Mouse (Mus musculus) hindbrain, embryonic 11.5 days (tissue): ENCODE results near the gene Rbfox2. TPM values are rescaled to one million over a fixed set of nuclear protein-coding genes. Genes with fewer than 3 reads are reported as not detected.
"Not testable (repeated sequence)": the region's sequence is repeated elsewhere in the genome, so short reads cannot be mapped to it uniquely, and the experiment has no call there.

Experiments
- ATAC-seq: fragments of 200-750 bp; cut with Nextera tagmentation; 2 replicates; pipeline ENCODE4 v1.8.0; 2017; ENCODE audit warnings: mild to moderate bottlenecking, moderate TSS enrichment, moderate library complexity; ENCODE audit not compliant: low FRiP score
- DNase-seq: peaks from one replicate; pipeline ENCODE4 v3.0.0-alpha.2; 2015; ENCODE audit warnings: low spot score
- H3K27ac ChIP-seq: fragments of 300-500 bp; sonication (generic); 2 replicates; pipeline ENCODE4 v1.5.1; 2014; ENCODE audit warnings: mild to moderate bottlenecking, low read depth, low read length
- H3K27me3 ChIP-seq: fragments of 300-500 bp; sonication (generic); 2 replicates; pipeline ENCODE4 v1.6.1; 2014; ENCODE audit warnings: mild to moderate bottlenecking, low read length, moderate library complexity, mixed read lengths; ENCODE audit not compliant: control insufficient read depth, insufficient read depth
- H3K36me3 ChIP-seq: fragments of 300-500 bp; sonication (generic); 2 replicates; pipeline ENCODE4 v1.6.1; 2014; ENCODE audit warnings: mild to moderate bottlenecking, low read length, moderate library complexity, mixed read lengths; ENCODE audit not compliant: control insufficient read depth, insufficient read depth
- H3K4me1 ChIP-seq: fragments of 300-500 bp; sonication (generic); replicated peaks from 2 replicates; pipeline ENCODE4 v1.6.1; 2014; ENCODE audit warnings: low read length, mixed read lengths; ENCODE audit not compliant: control insufficient read depth, insufficient read depth
- H3K4me2 ChIP-seq: fragments of 300-500 bp; sonication (generic); replicated peaks from 2 replicates; pipeline ENCODE4 v1.6.1; 2014; ENCODE audit warnings: mild to moderate bottlenecking, low read depth, low read length
- H3K4me3 ChIP-seq: fragments of 300-500 bp; sonication (generic); 2 replicates; pipeline ENCODE4 v1.5.1; 2014; ENCODE audit warnings: low read depth, low read length
- H3K9ac ChIP-seq: fragments of 300-500 bp; sonication (generic); 2 replicates; pipeline ENCODE4 v1.6.1; 2014; ENCODE audit warnings: low read depth, low read length
- H3K9me3 ChIP-seq: fragments of 300-500 bp; sonication (generic); 2 replicates; pipeline ENCODE4 v1.6.1; 2016; ENCODE audit warnings: low read length; ENCODE audit not compliant: control insufficient read depth
- WGBS: fragments of 180-500 bp; shearing (Covaris S2); extraction: QIAGEN DNeasy Blood & Tissue Kit; methylation state at CpG from one replicate; pipeline ENCODE4 v1.1.7; 2014; 5-methylcytosine and 5-hydroxymethylcytosine counted together
- polyA plus RNA-seq: library from polyadenylated mRNA; unstranded; fragments of >200 nt; fragmentation: Nextera tagmentation; extraction: Ambion mirVana; gene quantifications from 2 replicates; pipeline ENCODE4 v1.2.1, GENCODE M21; 2014

The Rbfox2 gene
- polyA plus RNA-seq, 1 experiment from 2014 or later = 142 TPM

GRCm38 (mm10) chr15:77271285-77271684 is 35.5 kb downstream of the Rbfox2 start:
- H3K4me1 ChIP-seq = no peaks in the 10 kb centered on the region
- no peaks in the 10 kb centered on the region for H3K9me3 ChIP-seq
- H3K36me3 ChIP-seq = no peaks in the 10 kb centered on the region
- WGBS = 90% methylated on average over 5 of the region's 5 CpGs
- no peaks in the 10 kb centered on the region for H3K27me3 ChIP-seq
- no peak overlapping the region for H3K9ac ChIP-seq
- H3K4me3 ChIP-seq = no peak overlapping the region
- no peak overlapping the region for H3K27ac ChIP-seq
- DNase-seq (no peak), ATAC-seq (no peak)
- no peak overlapping the region for H3K4me2 ChIP-seq

- H3K4me3 ChIP-seq, H3K4me2 ChIP-seq, H3K27me3 ChIP-seq, H3K4me1 ChIP-seq, DNase-seq, H3K9ac ChIP-seq, H3K36me3 ChIP-seq, ATAC-seq, H3K9me3 ChIP-seq, H3K27ac ChIP-seq: not testable (repeated sequence)
- WGBS = 91% methylated on average over 1 of the region's 1 CpGs
Observed at GRCm38 (mm10) chr15:77269496-77269895, 37.3 kb downstream of the Rbfox2 start.

GRCm38 (mm10) chr15:77268415-77268814 is 38.4 kb downstream of the Rbfox2 start:
- no peaks in the 10 kb centered on the region for H3K9me3 ChIP-seq
- ATAC-seq (no peak), DNase-seq (no peak)
- no peaks in the 10 kb centered on the region for H3K4me1 ChIP-seq
- 95% methylated on average over 3 of the region's 3 CpGs for WGBS
- H3K4me3 ChIP-seq = no peak overlapping the region
- H3K9ac ChIP-seq = no peak overlapping the region
- H3K27ac ChIP-seq = no peak overlapping the region
- H3K27me3 ChIP-seq = no peaks in the 10 kb centered on the region
- H3K36me3 ChIP-seq = no peaks in the 10 kb centered on the region
- no peak overlapping the region for H3K4me2 ChIP-seq

- H3K4me3 ChIP-seq = no peak overlapping the region
- ATAC-seq (no peak), DNase-seq (peak; percentile 10)
- no peaks in the 10 kb centered on the region for H3K27me3 ChIP-seq
- no peak overlapping the region for H3K4me2 ChIP-seq
- WGBS = 44% methylated on average over 4 of the region's 4 CpGs
- no peaks in the 10 kb centered on the region for H3K4me1 ChIP-seq
- H3K27ac ChIP-seq = no peak overlapping the region
- no peaks in the 10 kb centered on the region for H3K36me3 ChIP-seq
- H3K9ac ChIP-seq = no peak overlapping the region
- no peaks in the 10 kb centered on the region for H3K9me3 ChIP-seq
Observed at GRCm38 (mm10) chr15:77265318-77265717, 41.5 kb downstream of the Rbfox2 start.

- 90% methylated on average over 5 of the region's 5 CpGs for WGBS
- no peaks in the 10 kb centered on the region for H3K36me3 ChIP-seq
- H3K4me2 ChIP-seq = no peak overlapping the region
- no peak overlapping the region for H3K4me3 ChIP-seq
- ATAC-seq = no peak
- H3K4me1 ChIP-seq = no peaks in the 10 kb centered on the region
- no peak for DNase-seq
- no peak overlapping the region for H3K9ac ChIP-seq
- no peak overlapping the region for H3K27ac ChIP-seq
- H3K9me3 ChIP-seq = no peaks in the 10 kb centered on the region
- no peaks in the 10 kb centered on the region for H3K27me3 ChIP-seq
Observed at GRCm38 (mm10) chr15:77264314-77264713, 42.5 kb downstream of the Rbfox2 start.

GRCm38 (mm10) chr15:77262782-77263181 is 44.0 kb downstream of the Rbfox2 start:
- DNase-seq = no peak
- WGBS = 93% methylated on average over 2 of the region's 2 CpGs
- Histone ChIP-seq H3K36me3 (no peaks in the 10 kb centered on the region), H3K4me2 (no peak overlapping the region), H3K27me3 (no peaks in the 10 kb centered on the region), H3K27ac (no peak overlapping the region), H3K9me3 (no peaks in the 10 kb centered on the region), H3K4me1 (no peaks in the 10 kb centered on the region), H3K4me3 (no peak overlapping the region), H3K9ac (no peak overlapping the region)
- ATAC-seq = no peak

GRCm38 (mm10) chr15:77257437-77258229 is 49.2 kb downstream of the Rbfox2 start:
- no peak overlapping the region for H3K27ac ChIP-seq
- H3K9ac ChIP-seq = no peak overlapping the region

GRCm38 (mm10) chr15:77256782-77257181 is 50.0 kb downstream of the Rbfox2 start:
- no peak overlapping the region for H3K4me2 ChIP-seq
- no peaks in the 10 kb centered on the region for H3K9me3 ChIP-seq
- no peak overlapping the region for H3K4me3 ChIP-seq
- no peaks in the 10 kb centered on the region for H3K4me1 ChIP-seq
- H3K9ac ChIP-seq = no peak overlapping the region
- no peaks in the 10 kb centered on the region for H3K36me3 ChIP-seq
- no peak for DNase-seq
- H3K27ac ChIP-seq = no peak overlapping the region
- no peak for ATAC-seq
- no peaks in the 10 kb centered on the region for H3K27me3 ChIP-seq
- 82% methylated on average over 4 of the region's 4 CpGs for WGBS

More at GRCm38 (mm10) chr15:77257437-77258229, 49.2 kb downstream of the Rbfox2 start:
- DNase-seq (peak; percentile 60), ATAC-seq (no peak)
- 30% methylated on average over 6 of the region's 6 CpGs for WGBS
- H3K36me3 ChIP-seq = no peaks in the 10 kb centered on the region
- H3K9me3 ChIP-seq = no peaks in the 10 kb centered on the region
- H3K27me3 ChIP-seq = no peaks in the 10 kb centered on the region
- H3K4me2 ChIP-seq = no peak overlapping the region
- no peaks in the 10 kb centered on the region for H3K4me1 ChIP-seq
- H3K4me3 ChIP-seq = no peak overlapping the region

- 39% methylated on average over 1 of the region's 1 CpGs for WGBS
- no peak for ATAC-seq
- 0 out of 2 replicates have a peak overlapping the region, but pooled peaks have one; percentile 42 for H3K27ac ChIP-seq
Observed at GRCm38 (mm10) chr15:77254636-77255035, 52.2 kb downstream of the Rbfox2 start.

More at GRCm38 (mm10) chr15:77254636-77255035, 52.2 kb downstream of the Rbfox2 start:
- Histone ChIP-seq H3K9me3 (no peaks in the 10 kb centered on the region), H3K27me3 (no peaks in the 10 kb centered on the region), H3K4me2 (no peak overlapping the region), H3K36me3 (no peaks in the 10 kb centered on the region), H3K4me3 (no peak overlapping the region), H3K4me1 (no peaks in the 10 kb centered on the region), H3K9ac (0 out of 2 replicates have a peak overlapping the region, but pooled peaks have one; percentile 31)
- DNase-seq = peak; percentile 61
